28 mouse cellular contexts compared by ENCODE assay signal in genomic region chr7:79139328-79139824, GRCm38 (mm10). TPM values are rescaled to one million over a fixed set of nuclear protein-coding genes. Genes with fewer than 3 reads are reported as not detected.
DNase-seq lines count a peak whose midpoint lies in the region; ATAC-seq and TF ChIP-seq lines count a peak whose summit lies in the region.
"Had no signal": no experiment of that assay in that cellular context is flagged by ENCODE, and none has a peak within 500 bp of the region (broad histone marks: within the 10 kb centered on the region; RNA-seq: fewer than 3 reads in every experiment).

No protein-coding gene starts in this region.

- H3K27me3 ChIP-seq in ES-Bruce4 (ENCODE audit: control insufficient read depth, insufficient read depth, low read length, poor library complexity, severe bottlenecking) = no peaks in the 10 kb centered on the region
- H3K27me3 ChIP-seq in MEL (ENCODE audit: control insufficient read depth in 1 of 2, insufficient read depth in 2 of 2, low read length in 2 of 2) = no peaks in the 10 kb centered on the region
- H3K27me3 ChIP-seq: CH12.LX; embryonic facial prominence, embryonic 12.5 days; embryonic facial prominence, embryonic 15.5 days; heart, embryonic 13.5 days; hindbrain, embryonic 12.5 days had no signal

- TF ChIP-seq EP300 in ES-Bruce4 (IDR thresholded peaks at IDR 0.05; ENCODE audit: insufficient read depth, low read depth, low read length) (peak; percentile 87), MEL (IDR thresholded peaks at IDR 0.05; ENCODE audit: low read depth in 1 of 2, low read length in 2 of 2) (no peak)

- TF ChIP-seq CTCF in gastrocnemius, adult 2 months (IDR thresholded peaks at IDR 0.05) = no peak
- TF ChIP-seq CTCF in ES-Bruce4 (IDR thresholded peaks at IDR 0.05; ENCODE audit: low read depth, low read length) (peak; percentile 53), MEL (IDR thresholded peaks at IDR 0.05 in 2 of 3, conservative IDR thresholded peaks at IDR 0.05 in 1 of 3; ENCODE audit: control insufficient read depth in 1 of 3, insufficient read depth in 1 of 3, low read depth in 2 of 3, low read length in 3 of 3, poor library complexity in 1 of 3, severe bottlenecking in 1 of 3) (no peak)

- H3K9me3 ChIP-seq in ES-Bruce4 (replicated peaks; ENCODE audit: control insufficient read depth, insufficient read depth, low read length, poor library complexity, severe bottlenecking) (no peaks in the 10 kb centered on the region), MEL (replicated peaks; ENCODE audit: insufficient read depth, low read length) (no peaks in the 10 kb centered on the region)
- H3K9me3 ChIP-seq: embryonic facial prominence, embryonic 12.5 days; embryonic facial prominence, embryonic 15.5 days; G1E; heart, embryonic 10.5 days; heart, embryonic 13.5 days; hindbrain, embryonic 12.5 days had no signal

- intact Hi-C loops in gastrocnemius, adult 2 months (cut with DNase I) = no loop called here
- intact Hi-C loops in gastrocnemius, postnatal 36 days (cut with DNase I) = no loop called here

- DNase-seq in gastrocnemius, adult 2 months = no peak
- no peak for DNase-seq in gastrocnemius, postnatal 36 days
- DNase-seq in MEL (ENCODE audit: low read depth, low spot score) = peak; percentile 44
- DNase-seq in B cell, adult 2 months = no peak
- no peak for DNase-seq in lung, postnatal 36 days
- DNase-seq: cerebellum, adult 11 months; cerebellum, adult 2 months; cerebellum, adult 9-11 months; cerebellum, postnatal 25 days; forebrain, postnatal 0 days; gastrocnemius, postnatal 25 days; heart, adult 2 months; heart, postnatal 14 days had no signal

- H3K4me1 ChIP-seq in ES-Bruce4 (ENCODE audit: control insufficient read depth, insufficient read depth, low read length) (peaks cover 5% of the 10 kb centered on the region), MEL (ENCODE audit: control insufficient read depth in 1 of 2, insufficient read depth in 2 of 2, low read length in 2 of 2) (peaks cover 0 to 4% of the 10 kb centered on the region in 2 experiments; a peak in 1 of 4 replicates)
- H3K4me1 ChIP-seq in brown adipose tissue, adult 24 weeks (ENCODE audit: control insufficient read depth, insufficient read depth, insufficient read length, low read length) = no peaks in the 10 kb centered on the region
- H3K4me1 ChIP-seq: embryonic facial prominence, embryonic 12.5 days; hindbrain, embryonic 12.5 days had no signal

- H3K9ac ChIP-seq in ES-Bruce4 (ENCODE audit: low read depth, poor library complexity, severe bottlenecking) (no peak overlapping the region), MEL (ENCODE audit: control insufficient read depth, low read depth, low read length, poor library complexity, severe bottlenecking) (no peak overlapping the region)
- H3K9ac ChIP-seq: embryonic facial prominence, embryonic 12.5 days; embryonic facial prominence, embryonic 15.5 days; forebrain, postnatal 0 days; heart, embryonic 13.5 days; hindbrain, embryonic 12.5 days had no signal

- H3K27ac ChIP-seq in gastrocnemius, adult 2 months = peak overlapping the region; percentile 12; the same call in 1 of the 2 replicates
- H3K27ac ChIP-seq in ES-Bruce4 (ENCODE audit: insufficient read depth, low read length) (peak overlapping the region; percentile 60), MEL (ENCODE audit: control insufficient read depth, low read depth, low read length) (no peak overlapping the region)
- 0 out of 2 replicates have a peak overlapping the region, but pooled peaks have one; percentile 48 for H3K27ac ChIP-seq in brown adipose tissue, adult 24 weeks (replicated peaks; ENCODE audit: low read depth, low read length)
- H3K27ac ChIP-seq: embryonic facial prominence, embryonic 12.5 days; embryonic facial prominence, embryonic 15.5 days; heart, adult 2 months; heart, embryonic 10.5 days; heart, embryonic 13.5 days; hindbrain, embryonic 12.5 days had no signal

- H3K79me2 ChIP-seq in MEL (ENCODE audit: control insufficient read depth, insufficient read depth, low read length, poor library complexity) = no peaks in the 10 kb centered on the region

- no peak for TF ChIP-seq RAD21 in MEL (IDR thresholded peaks at IDR 0.05; ENCODE audit: low read depth, low read length)

- ATAC-seq in inflammation-experienced regulatory T-cells, adult 6 months = no peak
- ATAC-seq: forebrain, embryonic 14.5 days; forebrain, postnatal 0 days; hindbrain, embryonic 16.5 days had no signal

- TF ChIP-seq POLR2A in ES-Bruce4 (IDR thresholded peaks at IDR 0.05; ENCODE audit: insufficient read depth, low read length) (no peak), MEL (IDR thresholded peaks at IDR 0.05; ENCODE audit: control insufficient read depth in 1 of 2, insufficient read depth in 1 of 2, low read depth in 1 of 2, low read length in 2 of 2, poor library complexity in 1 of 2) (no peak)

- peaks cover 19% of the 10 kb centered on the region for H3K36me3 ChIP-seq in ES-Bruce4 (ENCODE audit: control insufficient read depth, insufficient read depth, low read length, poor library complexity, severe bottlenecking)
- H3K36me3 ChIP-seq in MEL (ENCODE audit: control insufficient read depth in 1 of 2, insufficient read depth in 2 of 2, low read length in 2 of 2) = no peaks in the 10 kb centered on the region
- H3K36me3 ChIP-seq: G1E had no signal

- no peak overlapping the region for H3K4me3 ChIP-seq in gastrocnemius, adult 2 months
- no peak overlapping the region for H3K4me3 ChIP-seq in ES-Bruce4 (ENCODE audit: low read depth, low read length)
- H3K4me3 ChIP-seq in MEL (ENCODE audit: control insufficient read depth in 1 of 2, insufficient read depth in 1 of 2, low read depth in 2 of 2, low read length in 2 of 2) = no peak overlapping the region
- no peak overlapping the region for H3K4me3 ChIP-seq in brown adipose tissue, adult 24 weeks (ENCODE audit: insufficient read depth, low read depth, low read length)
- H3K4me3 ChIP-seq: embryonic facial prominence, embryonic 12.5 days; embryonic facial prominence, embryonic 15.5 days; heart, adult 2 months; heart, embryonic 10.5 days; heart, embryonic 13.5 days; hindbrain, embryonic 12.5 days had no signal

TF ChIP-seq in MEL, 35 proteins besides CTCF, POLR2A, EP300 and RAD21:
- TF ChIP-seq RCOR1 (IDR thresholded peaks at IDR 0.05; ENCODE audit: low read depth, low read length) (no peak), ZNF384 (IDR thresholded peaks at IDR 0.05; ENCODE audit: low read depth, low read length) (no peak), KAT2A (conservative IDR thresholded peaks at IDR 0.05; ENCODE audit: low read depth, low read length) (no peak), MXI1 (IDR thresholded peaks at IDR 0.05; ENCODE audit: low read depth, low read length) (no peak), MAZ (IDR thresholded peaks at IDR 0.05; ENCODE audit: low read depth, low read length) (no peak), CHD1 (IDR thresholded peaks at IDR 0.05; ENCODE audit: low read depth, low read length) (no peak), USF2 (IDR thresholded peaks at IDR 0.05; ENCODE audit: borderline replicate concordance in 1 of 2, insufficient read depth in 1 of 2, low read depth in 1 of 2, low read length in 2 of 2) (no peak), USF1 (IDR thresholded peaks at IDR 0.05; ENCODE audit: low read depth, low read length) (no peak), ZMIZ1 (IDR thresholded peaks at IDR 0.05; ENCODE audit: low read depth, low read length) (no peak), MEF2A (IDR thresholded peaks at IDR 0.05; ENCODE audit: extremely low read depth, insufficient replicate concordance, low read depth, low read length, poor library complexity, severe bottlenecking) (no peak), CHD2 (IDR thresholded peaks at IDR 0.05; ENCODE audit: low read length) (no peak), ETS1 (IDR thresholded peaks at IDR 0.05; ENCODE audit: low read depth, low read length) (no peak), TBP (IDR thresholded peaks at IDR 0.05; ENCODE audit: low read depth, low read length) (no peak), MAFK (IDR thresholded peaks at IDR 0.05; ENCODE audit: borderline replicate concordance, low read depth, low read length) (no peak), JUND (IDR thresholded peaks at IDR 0.05; ENCODE audit: low read depth, low read length) (no peak)

RNA-seq across cellular contexts. Expression of gene Hapln3, which starts 8.6 kb away (rescaled TPM):
- total RNA-seq in gastrocnemius, adult 2 months (2021) = under 1 TPM; 0.28 to 0.70 TPM
- total RNA-seq in gastrocnemius, postnatal 36 days (2021) = under 1 TPM; 0.22 to 0.36 TPM
- polyA plus RNA-seq in ES-Bruce4 (2011; ENCODE audit: insufficient read depth, insufficient read length, low read depth, missing spikeins) (0.56 and 1.7 TPM in 2 replicates), MEL (2012; ENCODE audit: insufficient read depth in 1 of 2, insufficient read length in 2 of 2, low read depth in 1 of 2, low replicate concordance in 2 of 2, missing spikeins in 1 of 2) (not detected)
- not detected in 2 replicates for total RNA-seq in MEL (2012; rRNA removed)
- 0.55 TPM in 1 of 2 replicates, not detected in the other for polyA plus RNA-seq in brown adipose tissue, adult 24 weeks (2012; ENCODE audit: insufficient read depth, insufficient read length, missing spikeins)
- not detected for polyA plus RNA-seq in inflammation-experienced regulatory T-cells, adult 6 months (2017; shearing (Covaris generic))
- total RNA-seq: CH12.LX; common myeloid progenitor, adult 5-6 weeks; granulocyte monocyte progenitor cell, adult 5-6 weeks; hematopoietic stem cell, adult 5-6 weeks had no signal
- polyA plus RNA-seq: G1E had no signal

RNA-seq across cellular contexts. Expression of gene Mfge8, which starts 9.5 kb away (rescaled TPM):
- 10 to 100 TPM; 39.1 to 53.6 TPM for total RNA-seq in gastrocnemius, adult 2 months (2021)
- total RNA-seq in gastrocnemius, postnatal 36 days (2021) = 10 to 100 TPM; 40.0 to 45.1 TPM
- polyA plus RNA-seq in ES-Bruce4 (2011; ENCODE audit: insufficient read depth, insufficient read length, low read depth, missing spikeins) (148 and 151 TPM in 2 replicates), MEL (2012; ENCODE audit: insufficient read depth in 1 of 2, insufficient read length in 2 of 2, low read depth in 1 of 2, low replicate concordance in 2 of 2, missing spikeins in 1 of 2) (1 to 10 TPM in 1 of 2 experiments, not detected in 1; 9.5 TPM)
- 4.7 and 4.9 TPM in 2 replicates for total RNA-seq in MEL (2012; rRNA removed)
- 79.7 and 84.7 TPM in 2 replicates for polyA plus RNA-seq in brown adipose tissue, adult 24 weeks (2012; ENCODE audit: insufficient read depth, insufficient read length, missing spikeins)
- 10 to 100 TPM; 16.7 to 18.5 (median 18.4) TPM for polyA plus RNA-seq in inflammation-experienced regulatory T-cells, adult 6 months (2017; shearing (Covaris generic))
